Mouse (Mus musculus) lung, adult 2 months (tissue): ENCODE measurements around the gene Gnb4. TPM values are rescaled to one million over a fixed set of nuclear protein-coding genes. Genes with fewer than 3 reads are reported as not detected.

Source experiments
- DNase-seq: peaks from one replicate; pipeline ENCODE4 v3.0.0; 2022
- H3K4me1 ChIP-seq: fragments of 200-500 bp; 2 replicates; pipeline ENCODE4 v1.6.1; 2011; ENCODE audit warnings: low read length; ENCODE audit not compliant: control insufficient read depth, insufficient read depth
- H3K4me3 ChIP-seq: fragments of 200-500 bp; replicated peaks from 2 replicates; pipeline ENCODE3; 2011; ENCODE audit warnings: low read depth, mild to moderate bottlenecking, control low read depth, low read length; ENCODE audit errors: extremely low read depth
- CTCF ChIP-seq: fragments of 200-500 bp; IDR thresholded peaks from 2 replicates; pipeline ENCODE4 v1.5.1; 2011; ENCODE audit warnings: mild to moderate bottlenecking, low read length, control low read depth; ENCODE audit not compliant: insufficient read depth
- POLR2A ChIP-seq: fragments of 200-500 bp; IDR thresholded peaks from 2 replicates; pipeline ENCODE4 v1.6.1; 2011; ENCODE audit warnings: low read depth, mild to moderate bottlenecking, control low read depth, low read length, borderline replicate concordance; ENCODE audit errors: extremely low read depth
- WGBS: fragments of 180-500 bp; shearing (Covaris S2); methylation state at CpG from one replicate; pipeline ENCODE4 v1.1.7; 2018; 5-methylcytosine and 5-hydroxymethylcytosine counted together
- polyA plus RNA-seq: library from polyadenylated mRNA; depleted of rRNA; stranded (reverse); fragments of >200 nt; gene quantifications from 2 replicates; pipeline ENCODE4 v1.2.3, GENCODE M21; 2012

Gene Gnb4
- polyA plus RNA-seq, 1 experiment = 52.8 TPM

GRCm38 (mm10) chr3:32617053-32617642 is 763 bp upstream of the Gnb4 start:
- 26% methylated on average over 16 of the region's 16 CpGs for WGBS
- TF ChIP-seq POLR2A = no peak
- DNase-seq = no peak
- peaks cover 6% of the 10 kb centered on the region; the same call in 1 of the 2 replicates for H3K4me1 ChIP-seq
- H3K4me3 ChIP-seq = peak overlapping the region; percentile 70

- peak overlapping the region; percentile 70 for H3K4me3 ChIP-seq
- peaks cover 9% of the 10 kb centered on the region for H3K4me1 ChIP-seq
- no peak for DNase-seq
- TF ChIP-seq CTCF = no peak
- WGBS = 3% methylated on average over 14 of the region's 14 CpGs
These were observed 417 bp downstream of the Gnb4 start for GRCm38 (mm10) chr3:32616006-32616330.

GRCm38 (mm10) chr3:32615376-32615775 is 1.0 kb downstream of the Gnb4 start:
- Histone ChIP-seq H3K4me1 (peaks cover 9% of the 10 kb centered on the region), H3K4me3 (peak overlapping the region; percentile 70)
- no peak for DNase-seq
- WGBS = 12% methylated on average over 5 of the region's 5 CpGs
- TF ChIP-seq POLR2A = no peak
- TF ChIP-seq CTCF = no peak

- 53% methylated on average over 2 of the region's 2 CpGs for WGBS
- TF ChIP-seq POLR2A = no peak
- no peak for TF ChIP-seq CTCF
- DNase-seq = no peak
- Histone ChIP-seq H3K4me3 (no peak overlapping the region), H3K4me1 (peaks cover 9% of the 10 kb centered on the region)
These were observed 1.6 kb downstream of the Gnb4 start for GRCm38 (mm10) chr3:32614786-32615185.

- DNase-seq = no peak
- 49% methylated on average over 11 of the region's 11 CpGs for WGBS
- H3K4me1 ChIP-seq = peaks cover 9% of the 10 kb centered on the region
- TF ChIP-seq CTCF (no peak), POLR2A (no peak)
- no peak overlapping the region for H3K4me3 ChIP-seq
These were observed 4.7 kb downstream of the Gnb4 start for GRCm38 (mm10) chr3:32611606-32612170.

GRCm38 (mm10) chr3:32610560-32610959 is 5.8 kb downstream of the Gnb4 start:
- Histone ChIP-seq H3K4me1 (peaks cover 9% of the 10 kb centered on the region), H3K4me3 (no peak overlapping the region)
- 18% methylated on average over 7 of the region's 7 CpGs for WGBS
- TF ChIP-seq CTCF = peak; percentile 56
- no peak for TF ChIP-seq POLR2A
- DNase-seq = peak; percentile 23

- no peak for DNase-seq
- Histone ChIP-seq H3K4me3 (no peak overlapping the region), H3K4me1 (peaks cover 3% of the 10 kb centered on the region; the same call in 1 of the 2 replicates)
- WGBS = 95% methylated on average over 4 of the region's 4 CpGs
- no peak for TF ChIP-seq POLR2A
- TF ChIP-seq CTCF = no peak
These were observed 7.2 kb downstream of the Gnb4 start for GRCm38 (mm10) chr3:32609233-32609632.

- H3K4me1 ChIP-seq = no peaks in the 10 kb centered on the region
- no peak for DNase-seq
These were observed 15.3 kb downstream of the Gnb4 start for GRCm38 (mm10) chr3:32601055-32601454.

GRCm38 (mm10) chr3:32599328-32599727 is 17.1 kb downstream of the Gnb4 start:
- no peak for TF ChIP-seq POLR2A
- no peak for TF ChIP-seq CTCF
- WGBS = 55% methylated on average over 3 of the region's 3 CpGs
- Histone ChIP-seq H3K4me1 (no peaks in the 10 kb centered on the region), H3K4me3 (no peak overlapping the region)
- DNase-seq = no peak

More at GRCm38 (mm10) chr3:32601055-32601454, 15.3 kb downstream of the Gnb4 start:
- 68% methylated on average over 10 of the region's 10 CpGs for WGBS
- TF ChIP-seq CTCF (no peak), POLR2A (no peak)
- H3K4me3 ChIP-seq = no peak overlapping the region

GRCm38 (mm10) chr3:32595080-32595479 is 21.3 kb downstream of the Gnb4 start:
- DNase-seq = no peak
- H3K4me1 ChIP-seq = no peaks in the 10 kb centered on the region
- no peak for TF ChIP-seq POLR2A
- TF ChIP-seq CTCF = no peak
- no peak overlapping the region for H3K4me3 ChIP-seq
- 83% methylated on average over 4 of the region's 4 CpGs for WGBS
